Comparison of ENCODE assay signal across 8 mouse cellular contexts in genomic region chr9:59565600-59565999, GRCm38 (mm10). TPM values are rescaled to one million over a fixed set of nuclear protein-coding genes. Genes with fewer than 3 reads are reported as not detected.
DNase-seq lines count a peak whose midpoint lies in the region; ATAC-seq lines count a peak whose summit lies in the region.

No protein-coding gene starts in this region.

- peak; percentile 76 for DNase-seq in CD4-positive helper T cell, adult 2 months (ENCODE audit: low read depth, low spot score)
- peak; percentile 62 for DNase-seq in Muller cell, postnatal 12 days (ENCODE audit: inconsistent ontology term)
- peak; percentile 70 to 78 for DNase-seq in cerebellum, postnatal 10 days
- DNase-seq in kidney, postnatal 4 days: peak; percentile 85 to 88
- DNase-seq in lung, postnatal 14 days: peak; percentile 83
- peak; percentile 41 to 62 for DNase-seq in right cerebral cortex, postnatal 36 days (ENCODE audit: low spot score in 2 of 2)

- ATAC-seq in granulocyte monocyte progenitor cell, adult 5-6 weeks (replicated peaks; ENCODE audit: poor library complexity, severe bottlenecking): peak; percentile 62
- ATAC-seq in erythroblast, adult 5-6 weeks (replicated peaks; ENCODE audit: low FRiP score, poor library complexity, severe bottlenecking): no peak

RNA-seq across cellular contexts. Expression of gene Celf6, which starts 12.1 kb away (rescaled TPM):
- not detected in 2 replicates for total RNA-seq in granulocyte monocyte progenitor cell, adult 5-6 weeks (2014; fragmentation: Nextera tagmentation)
- total RNA-seq in granulocyte monocyte progenitor cell, adult 5-6 weeks (2017): not detected in 2 replicates
- total RNA-seq in erythroblast, adult 5-6 weeks (2015; ENCODE audit: low replicate concordance): not detected in 2 replicates
- total RNA-seq in erythroblast, adult 5-6 weeks (2017; ENCODE audit: low replicate concordance): not detected in 2 replicates

RNA-seq across cellular contexts. Expression of gene Tmem202, which starts 26.0 kb away (rescaled TPM):
- total RNA-seq in granulocyte monocyte progenitor cell, adult 5-6 weeks (2014; fragmentation: Nextera tagmentation): not detected in 2 replicates
- not detected in 2 replicates for total RNA-seq in granulocyte monocyte progenitor cell, adult 5-6 weeks (2017)
- total RNA-seq in erythroblast, adult 5-6 weeks (2015; ENCODE audit: low replicate concordance): not detected in 2 replicates
- total RNA-seq in erythroblast, adult 5-6 weeks (2017; ENCODE audit: low replicate concordance): not detected in 2 replicates

RNA-seq across cellular contexts. Expression of gene Hexa, which starts 26.3 kb away (rescaled TPM):
- total RNA-seq in granulocyte monocyte progenitor cell, adult 5-6 weeks (2014; fragmentation: Nextera tagmentation): 172 and 180 TPM in 2 replicates
- total RNA-seq in granulocyte monocyte progenitor cell, adult 5-6 weeks (2017): 206 TPM in 2 replicates
- 24.2 and 25.7 TPM in 2 replicates for total RNA-seq in erythroblast, adult 5-6 weeks (2015; ENCODE audit: low replicate concordance)
- 36.8 and 52.1 TPM in 2 replicates for total RNA-seq in erythroblast, adult 5-6 weeks (2017; ENCODE audit: low replicate concordance)

RNA-seq across cellular contexts. Expression of gene Parp6, which starts 51.5 kb away (rescaled TPM):
- 24.7 and 34.6 TPM in 2 replicates for total RNA-seq in granulocyte monocyte progenitor cell, adult 5-6 weeks (2014; fragmentation: Nextera tagmentation)
- 10.9 and 21.2 TPM in 2 replicates for total RNA-seq in granulocyte monocyte progenitor cell, adult 5-6 weeks (2017)
- total RNA-seq in erythroblast, adult 5-6 weeks (2015; ENCODE audit: low replicate concordance): 3.1 and 5.4 TPM in 2 replicates
- 1.3 and 1.8 TPM in 2 replicates for total RNA-seq in erythroblast, adult 5-6 weeks (2017; ENCODE audit: low replicate concordance)
